Mouse (Mus musculus): Measurements from ENCODE around the gene Blcap. TPM values are rescaled to one million over a fixed set of nuclear protein-coding genes. Genes with fewer than 3 reads are reported as not detected.

The Blcap gene
- total RNA-seq, 1 experiment from 2014 or later, result 15.8 TPM

DNA sequence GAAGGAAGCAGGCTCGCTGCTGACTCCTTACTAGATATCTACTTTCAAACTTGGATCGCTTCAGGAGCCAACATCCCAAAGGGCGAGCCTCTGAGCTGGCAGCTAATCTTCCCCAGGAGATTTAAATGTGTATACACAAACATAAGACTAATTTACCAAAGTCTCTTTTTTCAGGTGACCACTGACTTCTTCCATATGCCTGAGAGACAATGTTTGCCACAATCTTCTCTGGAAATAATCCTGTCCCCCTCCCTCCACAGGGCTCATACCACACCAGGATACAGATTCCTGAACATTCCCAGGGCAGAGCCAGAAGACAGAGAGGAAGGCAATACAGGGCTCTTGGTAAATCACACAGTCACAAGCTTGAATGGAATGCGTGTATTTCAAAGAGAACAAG, 6.4 kb downstream of the Blcap start:
- no peak for ATAC-seq (replicated peaks in 1 of 2; ENCODE audit: insufficient read depth in 1 of 2, low FRiP score in 2 of 2, low TSS enrichment in 1 of 2, low read depth in 1 of 2, poor library complexity in 2 of 2, severe bottlenecking in 2 of 2)

DNA sequence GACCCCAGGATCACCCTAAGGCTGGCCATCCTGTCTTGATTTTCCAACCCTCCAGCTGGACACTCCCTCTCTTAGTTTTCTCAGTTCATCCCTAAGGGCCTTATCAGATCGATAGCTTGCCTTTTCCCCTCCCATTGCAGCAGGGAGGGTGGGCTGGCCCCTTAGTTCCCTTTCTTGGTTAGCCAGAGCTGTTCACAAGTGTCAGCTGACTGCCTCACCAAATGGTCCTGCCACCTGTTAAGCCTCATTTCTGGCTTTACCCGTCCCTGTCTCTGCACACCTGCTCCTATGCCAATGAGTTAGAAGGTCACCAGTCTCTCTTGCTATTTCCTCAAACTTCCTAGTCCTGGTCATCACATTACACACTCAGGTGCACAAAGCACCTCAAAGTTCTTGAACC, 8.0 kb downstream of the Blcap start:
- ATAC-seq (replicated peaks in 1 of 2; ENCODE audit: insufficient read depth in 1 of 2, low FRiP score in 2 of 2, low TSS enrichment in 1 of 2, low read depth in 1 of 2, poor library complexity in 2 of 2, severe bottlenecking in 2 of 2), result no peak

DNA sequence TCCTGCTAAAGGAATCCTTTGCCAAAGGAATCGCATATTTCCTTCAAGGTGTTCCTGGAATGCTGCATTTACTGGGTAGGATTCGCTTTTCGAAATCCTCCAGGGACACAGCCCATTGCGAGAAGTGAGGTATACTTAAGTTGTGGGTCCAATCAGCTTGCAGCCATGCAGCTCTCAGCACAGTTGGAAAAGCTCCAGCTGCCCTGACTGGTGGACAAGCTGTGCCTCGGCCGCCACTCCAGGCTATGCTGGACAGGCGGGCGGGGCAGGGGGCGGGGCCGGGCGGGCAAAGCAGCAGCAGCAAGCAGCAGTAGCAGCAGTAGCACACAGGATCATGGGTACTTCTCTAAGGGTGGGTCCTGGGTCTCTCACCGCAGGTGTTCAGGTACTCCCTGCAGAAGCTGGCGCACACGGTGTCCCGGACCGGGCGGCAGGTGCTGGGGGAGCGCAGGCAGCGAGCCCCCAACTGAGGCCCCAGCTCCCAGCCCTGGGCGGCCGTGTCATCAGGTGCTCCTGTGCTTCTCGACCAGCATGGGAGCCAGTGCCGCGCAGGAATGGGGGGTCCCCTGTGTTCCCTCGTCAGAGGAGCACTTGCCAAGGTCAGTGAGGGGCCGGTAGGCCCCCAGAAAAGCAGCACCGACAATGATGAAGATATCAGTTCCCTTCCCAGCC, 9.8 kb downstream of the Blcap start:
- ATAC-seq (replicated peaks in 1 of 2; ENCODE audit: insufficient read depth in 1 of 2, low FRiP score in 2 of 2, low TSS enrichment in 1 of 2, low read depth in 1 of 2, poor library complexity in 2 of 2, severe bottlenecking in 2 of 2), result no peak; a peak in 1 of 4 replicates

DNA sequence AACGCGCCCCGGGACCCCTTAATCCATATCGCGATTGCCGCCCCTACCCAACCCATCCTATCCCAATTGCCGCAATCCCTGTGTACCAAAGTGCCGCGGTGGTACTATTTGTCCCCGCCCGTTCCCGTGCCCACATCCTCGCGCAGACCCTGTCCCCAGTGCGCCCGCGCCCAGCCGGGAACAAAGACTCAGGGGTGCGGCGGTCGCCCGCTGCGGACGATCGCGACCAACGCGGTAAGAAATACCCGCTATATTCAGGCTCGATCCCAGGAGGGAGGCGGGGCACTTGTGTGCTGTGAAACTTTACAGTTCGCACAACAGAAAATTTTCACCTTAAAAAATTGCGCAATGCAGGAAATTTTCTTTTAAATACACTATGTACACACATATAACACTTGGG, 10.8 kb downstream of the Blcap start:
- ATAC-seq (replicated peaks in 1 of 2; ENCODE audit: insufficient read depth in 1 of 2, low FRiP score in 2 of 2, low TSS enrichment in 1 of 2, low read depth in 1 of 2, poor library complexity in 2 of 2, severe bottlenecking in 2 of 2), result no peak

DNA sequence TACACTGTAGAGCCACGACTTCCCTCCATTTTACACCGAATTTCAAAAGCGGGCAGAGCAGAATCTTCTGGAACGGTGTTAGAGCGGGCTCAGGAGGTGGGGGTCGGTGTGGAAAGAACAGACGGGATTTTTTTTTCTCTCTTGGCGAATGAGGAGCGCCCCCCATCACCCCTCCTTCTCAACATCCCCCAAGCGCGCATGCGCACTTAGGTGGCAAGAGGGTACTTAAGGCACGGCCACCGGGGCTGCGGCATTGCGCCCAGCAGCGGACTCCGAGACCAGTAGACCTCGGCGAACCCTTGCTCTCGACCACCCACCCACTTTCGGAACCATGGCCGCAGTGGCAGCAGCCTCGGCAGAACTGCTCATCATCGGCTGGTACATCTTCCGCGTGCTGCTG, 11.2 kb downstream of the Blcap start, which contains the start of gene Nnat:
Nnat (plus strand) TSS at position 221 of the 400 bp plus-strand sequence.
- ATAC-seq (replicated peaks in 1 of 2; ENCODE audit: insufficient read depth in 1 of 2, low FRiP score in 2 of 2, low TSS enrichment in 1 of 2, low read depth in 1 of 2, poor library complexity in 2 of 2, severe bottlenecking in 2 of 2), result no peak

DNA sequence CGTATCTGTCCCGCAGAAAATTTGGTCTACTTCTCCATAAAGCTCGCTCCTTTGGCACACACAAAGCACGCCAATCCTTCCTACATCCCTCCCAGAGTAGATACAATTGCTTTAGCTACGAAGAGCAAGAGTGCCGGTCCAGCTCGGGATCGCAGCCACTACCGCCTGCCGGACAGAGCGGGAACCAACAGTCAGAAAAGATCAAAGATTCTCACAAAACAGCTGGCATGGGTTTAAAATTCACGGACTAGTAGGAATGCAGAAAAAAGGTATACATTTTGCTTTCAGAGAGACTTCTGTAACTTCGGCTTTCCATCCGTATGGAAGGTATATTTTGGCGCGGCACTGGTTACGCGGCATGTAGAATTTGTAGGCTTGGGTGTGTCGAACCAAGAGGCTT, 11.6 kb downstream of the Blcap start:
- ATAC-seq (replicated peaks in 1 of 2; ENCODE audit: insufficient read depth in 1 of 2, low FRiP score in 2 of 2, low TSS enrichment in 1 of 2, low read depth in 1 of 2, poor library complexity in 2 of 2, severe bottlenecking in 2 of 2), result no peak

DNA sequence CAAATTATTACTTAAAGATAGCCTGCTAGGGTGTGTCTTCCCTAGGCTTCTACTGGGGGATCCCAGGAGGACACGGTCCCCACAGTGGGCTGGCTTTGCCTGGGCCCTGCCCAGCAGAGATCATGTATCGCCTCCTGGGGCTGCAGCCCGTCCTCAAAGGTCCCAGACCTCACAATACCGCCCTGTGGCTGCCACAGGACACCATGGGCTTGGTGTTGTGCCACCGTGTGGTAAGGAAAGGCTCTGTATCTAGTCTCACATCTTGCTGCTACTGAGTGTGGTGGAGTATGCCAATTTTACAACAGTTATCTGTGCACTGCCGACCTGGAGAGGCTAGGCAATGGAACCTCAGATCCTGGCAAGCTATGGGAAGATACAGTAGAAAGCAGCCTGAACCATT, 12.6 kb downstream of the Blcap start:
- ATAC-seq (replicated peaks in 1 of 2; ENCODE audit: insufficient read depth in 1 of 2, low FRiP score in 2 of 2, low TSS enrichment in 1 of 2, low read depth in 1 of 2, poor library complexity in 2 of 2, severe bottlenecking in 2 of 2), result no peak

DNA sequence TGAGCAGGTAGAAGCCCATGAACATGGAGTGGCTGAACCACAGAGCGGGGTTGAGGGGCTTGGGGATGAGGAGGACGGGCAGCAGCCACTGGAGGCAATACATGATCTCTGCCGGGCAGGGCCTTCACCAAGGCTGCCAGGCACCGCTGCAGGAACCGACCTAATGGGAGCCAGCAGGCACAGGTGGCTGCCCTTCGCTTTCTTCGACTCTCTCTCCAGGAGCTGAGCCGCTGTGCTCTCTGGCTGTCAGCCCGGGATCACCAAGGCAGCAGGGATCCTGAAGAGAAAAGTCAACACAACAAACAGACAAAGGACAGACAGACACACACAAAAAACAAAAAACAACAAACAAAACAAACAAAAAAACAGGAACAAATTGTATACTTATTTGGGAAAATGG, 13.0 kb downstream of the Blcap start:
- no peak for ATAC-seq (replicated peaks in 1 of 2; ENCODE audit: insufficient read depth in 1 of 2, low FRiP score in 2 of 2, low TSS enrichment in 1 of 2, low read depth in 1 of 2, poor library complexity in 2 of 2, severe bottlenecking in 2 of 2)

DNA sequence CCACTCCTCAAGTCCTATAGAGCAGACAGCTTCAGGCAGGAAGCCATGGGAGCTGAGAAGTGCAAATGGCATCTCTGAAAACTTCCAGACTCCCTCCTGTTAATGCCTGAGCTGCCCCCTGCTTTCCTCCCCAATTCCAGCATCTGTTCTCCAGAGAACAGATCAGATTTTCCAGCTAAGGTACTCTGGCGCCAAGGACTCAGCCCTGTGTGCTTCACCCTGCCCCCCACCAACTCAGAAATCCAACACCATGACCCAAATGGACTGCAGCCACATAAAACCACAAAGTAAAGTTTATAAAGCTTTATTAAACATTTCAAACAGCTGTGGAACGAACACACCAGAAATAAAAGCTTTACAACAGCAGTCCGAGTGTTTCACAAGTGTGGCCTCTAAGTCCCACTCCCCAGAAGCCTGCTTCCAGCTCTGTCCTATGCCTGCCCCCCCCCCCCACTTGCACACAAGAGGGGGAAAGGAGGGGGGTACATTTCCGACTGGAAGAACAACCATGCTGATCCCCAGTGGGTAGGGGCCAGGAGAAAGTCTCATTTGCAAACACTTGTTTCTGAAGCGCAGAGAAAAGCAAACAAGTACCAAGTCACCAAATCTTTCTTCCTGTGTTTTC, 14.9 kb downstream of the Blcap start:
- no peak for ATAC-seq (replicated peaks in 1 of 2; ENCODE audit: insufficient read depth in 1 of 2, low FRiP score in 2 of 2, low TSS enrichment in 1 of 2, low read depth in 1 of 2, poor library complexity in 2 of 2, severe bottlenecking in 2 of 2)

DNA sequence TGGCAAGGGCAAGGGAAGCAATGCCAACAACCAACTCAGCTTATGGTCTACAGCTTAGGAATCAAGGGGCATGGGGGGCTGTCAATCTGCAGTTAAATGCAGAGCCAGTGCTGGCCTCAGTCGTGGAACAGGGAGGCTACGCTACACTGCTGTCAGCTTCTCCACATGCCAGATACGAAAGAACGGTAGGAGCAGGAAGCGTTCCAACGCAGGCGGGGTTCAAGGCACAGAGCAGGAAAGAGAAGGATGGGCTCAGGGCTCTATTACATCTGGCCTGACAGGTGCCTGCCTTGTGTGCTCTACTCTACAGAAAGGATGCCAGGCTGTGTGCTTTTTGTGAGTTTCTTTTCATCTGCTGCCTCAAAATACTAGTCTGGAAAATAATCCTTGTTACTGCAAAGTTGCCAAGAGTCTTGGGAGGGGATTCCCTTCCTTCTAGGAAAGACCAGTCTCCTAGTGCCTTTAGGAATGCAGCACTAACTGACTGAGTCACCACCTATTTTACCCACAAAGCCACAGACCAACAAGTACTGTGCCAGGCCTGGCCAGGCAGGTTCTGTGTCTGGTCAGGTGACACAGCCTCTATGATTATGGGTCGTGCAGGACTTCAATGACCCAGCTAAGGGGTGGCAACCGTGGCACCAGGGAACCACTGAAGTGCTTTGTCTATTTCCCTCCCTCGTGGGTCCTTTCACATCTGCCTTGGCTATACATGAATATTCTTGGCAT, 18.8 kb downstream of the Blcap start:
- ATAC-seq (replicated peaks in 1 of 2; ENCODE audit: insufficient read depth in 1 of 2, low FRiP score in 2 of 2, low TSS enrichment in 1 of 2, low read depth in 1 of 2, poor library complexity in 2 of 2, severe bottlenecking in 2 of 2), result peak in 1 of 2 experiments; percentile 29; a peak in 1 of 4 replicates

DNA sequence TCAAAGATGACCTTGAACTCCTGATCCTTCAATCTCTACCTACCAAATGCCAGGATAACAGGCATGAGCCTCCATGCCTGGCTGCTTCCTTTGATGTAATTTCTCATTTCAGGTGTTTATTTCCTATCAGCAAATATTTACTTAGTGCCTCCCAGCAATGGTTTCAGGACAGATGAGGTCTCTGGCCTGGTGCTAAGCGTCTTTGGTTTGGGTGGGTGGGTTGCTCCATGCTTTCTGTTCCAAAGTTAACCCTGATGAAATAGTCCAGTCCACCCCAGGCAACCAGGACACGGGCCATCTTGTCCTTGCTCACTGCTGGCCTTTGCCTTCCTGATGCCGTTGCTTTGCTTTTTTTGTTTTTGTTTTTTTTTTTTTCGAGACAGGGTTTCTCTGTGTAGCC, 20.8 kb downstream of the Blcap start:
- no peak for ATAC-seq (replicated peaks in 1 of 2; ENCODE audit: insufficient read depth in 1 of 2, low FRiP score in 2 of 2, low TSS enrichment in 1 of 2, low read depth in 1 of 2, poor library complexity in 2 of 2, severe bottlenecking in 2 of 2)

DNA sequence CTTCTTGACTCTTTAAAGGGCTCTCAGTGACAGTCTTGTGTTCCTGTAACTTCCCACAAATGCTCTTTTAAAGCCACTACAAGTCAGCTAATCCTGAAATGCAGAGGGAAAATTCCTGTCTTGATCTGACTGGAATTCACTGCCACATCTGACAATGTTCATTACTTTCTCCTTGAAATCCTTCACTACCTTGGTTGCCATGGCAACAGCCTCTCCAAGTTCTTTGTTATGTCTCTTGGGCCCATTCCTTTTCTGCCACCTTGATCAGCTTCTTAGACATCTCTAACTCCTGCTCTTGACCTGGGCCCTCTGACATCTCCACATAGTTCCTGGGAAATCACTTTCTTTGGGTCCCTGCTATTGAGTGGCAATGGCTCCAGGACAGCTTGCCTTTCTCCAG, 24.4 kb downstream of the Blcap start:
- no peak for ATAC-seq (replicated peaks in 1 of 2; ENCODE audit: insufficient read depth in 1 of 2, low FRiP score in 2 of 2, low TSS enrichment in 1 of 2, low read depth in 1 of 2, poor library complexity in 2 of 2, severe bottlenecking in 2 of 2)

DNA sequence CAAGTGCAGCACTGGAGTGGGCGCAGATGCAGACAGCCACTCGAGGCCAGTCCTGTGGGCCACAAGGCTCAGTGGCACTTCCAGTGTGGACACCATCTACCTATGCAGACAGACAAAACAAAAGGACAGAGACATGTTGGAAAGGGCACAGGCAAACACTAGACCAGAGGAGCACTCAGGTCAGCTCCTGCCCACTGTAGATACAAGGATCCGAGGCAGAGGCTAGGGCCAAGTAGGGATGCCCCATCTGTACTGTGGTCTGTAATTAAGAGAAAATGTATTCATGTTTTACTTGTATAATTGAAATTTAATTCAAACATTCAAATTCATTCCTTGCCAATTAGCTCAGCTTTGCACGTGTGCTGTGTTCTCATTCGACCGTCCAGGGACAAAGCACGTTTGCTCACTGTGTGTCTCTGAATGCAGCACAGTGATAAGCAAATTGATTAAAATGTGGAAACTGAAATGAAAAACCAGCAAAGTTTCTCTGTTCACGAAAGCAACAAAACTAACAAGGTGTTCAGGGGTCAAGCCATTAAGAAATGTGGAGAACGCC, 26.7 kb downstream of the Blcap start:
- no peak for ATAC-seq (replicated peaks in 1 of 2; ENCODE audit: insufficient read depth in 1 of 2, low FRiP score in 2 of 2, low TSS enrichment in 1 of 2, low read depth in 1 of 2, poor library complexity in 2 of 2, severe bottlenecking in 2 of 2)

DNA sequence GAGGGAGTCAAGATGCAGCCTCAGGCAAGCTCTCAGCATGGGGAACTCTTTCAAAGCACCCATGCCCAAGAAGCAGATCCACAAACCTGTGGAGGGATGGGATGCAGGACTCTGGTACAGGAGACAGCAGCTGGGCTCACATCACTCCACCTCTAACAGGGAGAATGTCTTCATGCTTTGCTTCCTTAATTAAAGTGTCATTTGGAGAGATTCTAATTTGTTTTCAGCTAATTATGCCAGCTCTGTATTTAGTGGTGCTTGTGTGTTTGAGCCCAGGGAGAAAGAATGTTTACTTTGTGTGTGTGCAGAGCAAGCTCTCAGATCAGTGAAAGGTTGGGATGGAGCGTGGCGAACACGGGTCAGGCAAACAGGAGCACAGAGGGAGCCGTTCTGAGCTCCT, 28.7 kb downstream of the Blcap start:
- ATAC-seq (replicated peaks in 1 of 2; ENCODE audit: insufficient read depth in 1 of 2, low FRiP score in 2 of 2, low TSS enrichment in 1 of 2, low read depth in 1 of 2, poor library complexity in 2 of 2, severe bottlenecking in 2 of 2), result no peak

DNA sequence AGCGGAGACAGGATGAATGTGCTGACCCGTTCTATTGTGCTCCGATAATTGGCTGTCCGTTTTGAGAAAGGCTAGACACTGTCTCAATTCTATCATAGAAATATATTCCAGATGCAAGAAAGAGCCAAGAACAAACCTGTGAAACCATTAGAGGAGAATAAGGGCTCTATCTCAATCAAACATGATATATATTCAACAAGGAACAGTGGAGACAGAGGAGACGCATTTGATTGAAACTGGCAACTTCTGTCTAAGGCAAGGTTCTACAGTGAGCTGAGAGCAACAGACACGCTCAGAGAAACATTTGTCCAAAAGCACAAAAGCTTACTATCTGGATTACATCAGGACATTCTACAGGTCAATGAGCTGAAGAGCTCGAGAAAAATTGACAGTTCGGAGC, 29.4 kb downstream of the Blcap start:
- no peak for ATAC-seq (replicated peaks in 1 of 2; ENCODE audit: insufficient read depth in 1 of 2, low FRiP score in 2 of 2, low TSS enrichment in 1 of 2, low read depth in 1 of 2, poor library complexity in 2 of 2, severe bottlenecking in 2 of 2)

DNA sequence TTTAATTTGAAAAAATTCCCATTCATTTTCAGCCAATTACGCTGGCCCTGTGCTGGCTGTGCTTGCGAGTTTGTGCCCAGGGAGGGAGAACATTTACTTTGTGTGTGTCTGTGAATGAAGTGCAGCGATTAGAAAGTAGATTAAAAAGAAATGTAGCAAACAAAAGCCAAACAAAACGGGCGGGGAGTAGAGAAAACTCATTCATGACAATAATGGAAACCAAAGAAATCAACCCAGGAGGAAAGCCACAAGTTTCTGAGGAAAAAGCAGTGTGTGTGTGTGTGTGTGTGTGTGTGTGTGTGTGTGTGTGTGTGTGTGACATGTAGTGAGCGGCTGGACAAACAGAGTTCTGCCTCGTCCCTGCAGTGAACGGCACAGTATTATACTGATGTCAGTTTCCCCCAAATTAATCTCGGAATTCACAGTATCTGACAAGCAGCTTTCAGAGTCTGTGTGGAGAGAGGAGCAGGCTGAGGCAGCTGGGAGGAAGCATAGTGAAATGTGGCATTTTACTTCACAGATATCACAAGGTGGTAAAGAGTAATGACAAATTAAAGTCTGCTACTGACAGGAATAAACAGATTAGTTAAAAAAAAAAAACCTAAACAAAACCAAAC, 30.0 kb downstream of the Blcap start:
- no peak for ATAC-seq (replicated peaks in 1 of 2; ENCODE audit: insufficient read depth in 1 of 2, low FRiP score in 2 of 2, low TSS enrichment in 1 of 2, low read depth in 1 of 2, poor library complexity in 2 of 2, severe bottlenecking in 2 of 2)

DNA sequence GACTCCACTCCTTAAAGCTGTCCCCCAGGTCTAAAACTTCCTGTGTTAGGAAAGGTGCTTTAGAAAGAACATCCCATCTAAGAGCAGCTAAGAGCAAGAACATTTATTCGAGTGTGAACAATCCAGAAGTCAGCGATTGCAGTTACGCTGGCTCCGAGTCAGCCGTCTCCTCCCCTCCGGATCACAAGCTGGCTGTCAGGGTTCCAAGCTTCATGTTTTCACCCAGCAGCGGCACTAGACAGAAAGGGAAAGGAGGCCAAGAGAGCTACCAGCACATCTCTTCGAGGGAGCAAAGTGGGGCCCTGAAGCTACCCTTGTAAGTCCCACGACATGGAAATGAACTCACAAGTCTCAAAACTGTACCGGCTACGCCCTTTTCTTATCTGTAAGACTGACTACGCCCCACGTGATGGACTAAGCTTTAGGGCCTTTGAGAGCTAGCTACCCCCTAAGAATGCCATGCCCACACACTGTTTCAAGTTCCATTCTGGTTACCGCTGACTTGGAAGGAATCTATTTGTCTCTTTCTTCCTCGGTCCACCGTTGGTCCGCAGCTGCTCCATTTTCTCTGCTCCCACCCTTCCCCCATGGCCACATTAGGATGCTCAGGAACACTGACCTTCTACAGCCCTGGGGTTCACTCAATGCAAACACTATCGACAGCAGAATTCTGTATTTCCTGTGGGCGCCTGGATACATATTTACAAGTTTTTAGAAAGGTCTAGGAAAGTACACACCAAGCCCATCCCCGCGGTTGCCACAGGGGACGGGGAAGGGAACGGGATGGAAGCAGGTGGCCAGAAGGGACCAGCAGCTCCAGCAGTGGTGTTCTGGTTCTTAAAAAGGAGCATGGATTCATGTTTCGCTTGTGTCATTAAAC, 30.8 kb downstream of the Blcap start:
- no peak for ATAC-seq (replicated peaks in 1 of 2; ENCODE audit: insufficient read depth in 1 of 2, low FRiP score in 2 of 2, low TSS enrichment in 1 of 2, low read depth in 1 of 2, poor library complexity in 2 of 2, severe bottlenecking in 2 of 2)

Measured in hematopoietic stem cell, adult 5-6 weeks (primary cell).